Mouse (Mus musculus) megakaryocyte, adult 5-6 weeks (primary cell): Measurements from ENCODE around the gene Mc3r. TPM values are rescaled to one million over a fixed set of nuclear protein-coding genes. Genes with fewer than 3 reads are reported as not detected.

Experiments used
- ATAC-seq: 2 replicates; pipeline ENCODE4 v1.8.0; 2016; ENCODE audit warnings: mild to moderate bottlenecking, inconsistent platforms; ENCODE audit not compliant: poor library complexity, severe bottlenecking
- total RNA-seq, 2 experiments: library from RNA; stranded (forward) in 1 of 2; stranded (reverse) in 1 of 2; fragments of 153-499, 151-499 nt in 1 of 2; fragments of 221-1000, 200-1000 nt in 1 of 2; gene quantifications; 2 replicates each; pipeline versions ENCODE4 v1.2.3 to v1.2.4; 2015 to 2017

The Mc3r gene
- total RNA-seq (2015) (not detected in 2 replicates), total RNA-seq (2017) (not detected in 2 replicates)

GRCm38 (mm10) chr2:172248106-172248764 lies at the start of gene Mc3r:
Mc3r (plus strand) TSS chr2:172248492.
- peak; percentile 43; the same call in 1 of the 2 replicates for ATAC-seq

- ATAC-seq, result no peak
Measured at GRCm38 (mm10) chr2:172201998-172202780, 46.1 kb upstream of the Mc3r start.

GRCm38 (mm10) chr2:172207003-172207402 lies 41.3 kb upstream of the Mc3r start:
- ATAC-seq, result no peak

GRCm38 (mm10) chr2:172213480-172213879 lies 34.8 kb upstream of the Mc3r start:
- ATAC-seq, result no peak

- ATAC-seq, result no peak
Measured at GRCm38 (mm10) chr2:172214336-172214735, 34.0 kb upstream of the Mc3r start.

- ATAC-seq, result peak; percentile 60
Measured at GRCm38 (mm10) chr2:172215508-172216162, 32.7 kb upstream of the Mc3r start.

- no peak for ATAC-seq
Measured at GRCm38 (mm10) chr2:172216163-172216915, 32.0 kb upstream of the Mc3r start.

- ATAC-seq, result no peak
Measured at GRCm38 (mm10) chr2:172217886-172218285, 30.4 kb upstream of the Mc3r start.

- ATAC-seq, result no peak
Measured at GRCm38 (mm10) chr2:172219186-172219585, 29.1 kb upstream of the Mc3r start.

- peak; percentile 74 for ATAC-seq
Measured at GRCm38 (mm10) chr2:172221656-172222393, 26.5 kb upstream of the Mc3r start.

- ATAC-seq, result no peak
Measured at GRCm38 (mm10) chr2:172222394-172222785, 25.9 kb upstream of the Mc3r start.

GRCm38 (mm10) chr2:172222891-172223290 lies 25.4 kb upstream of the Mc3r start:
- ATAC-seq, result no peak

GRCm38 (mm10) chr2:172223451-172224200 lies 24.7 kb upstream of the Mc3r start:
- no peak for ATAC-seq

GRCm38 (mm10) chr2:172226945-172227344 lies 21.3 kb upstream of the Mc3r start:
- ATAC-seq, result no peak

GRCm38 (mm10) chr2:172227808-172228207 lies 20.5 kb upstream of the Mc3r start:
- no peak for ATAC-seq

GRCm38 (mm10) chr2:172229190-172229589 lies 19.1 kb upstream of the Mc3r start:
- no peak for ATAC-seq

- ATAC-seq, result no peak
Measured at GRCm38 (mm10) chr2:172230126-172230525, 18.2 kb upstream of the Mc3r start.

- ATAC-seq, result no peak
Measured at GRCm38 (mm10) chr2:172238220-172238619, 10.1 kb upstream of the Mc3r start.

- ATAC-seq, result no peak
Measured at GRCm38 (mm10) chr2:172241031-172241430, 7.3 kb upstream of the Mc3r start.

GRCm38 (mm10) chr2:172245497-172245896 lies 2.8 kb upstream of the Mc3r start:
- no peak for ATAC-seq
